Mouse (Mus musculus) embryonic stem cell, embryonic (primary cell): ENCODE measurements around the gene Glyr1.

Source experiments
- CTCF ChIA-PET, 4 experiments: fragments of 300-600 bp in 2 of 4; fragments of 350-600 bp in 2 of 4; sonication (Branson Sonifier 250); formaldehyde crosslinking; loops; one replicate each; lab custom pipeline; 2022; ENCODE audit warnings: inconsistent platforms in 2 of 4; lab: Charles Lee
- POLR2A ChIA-PET, 4 experiments: fragments of 300-600 bp in 2 of 4; fragments of 350-600 bp in 2 of 4; sonication (Branson Sonifier 250); formaldehyde crosslinking; loops; one replicate each; lab custom pipeline; 2022; ENCODE audit warnings: antibody characterized with exemption in 4 of 4, inconsistent platforms in 1 of 4; lab: Charles Lee

Glyr1 gene

DNA sequence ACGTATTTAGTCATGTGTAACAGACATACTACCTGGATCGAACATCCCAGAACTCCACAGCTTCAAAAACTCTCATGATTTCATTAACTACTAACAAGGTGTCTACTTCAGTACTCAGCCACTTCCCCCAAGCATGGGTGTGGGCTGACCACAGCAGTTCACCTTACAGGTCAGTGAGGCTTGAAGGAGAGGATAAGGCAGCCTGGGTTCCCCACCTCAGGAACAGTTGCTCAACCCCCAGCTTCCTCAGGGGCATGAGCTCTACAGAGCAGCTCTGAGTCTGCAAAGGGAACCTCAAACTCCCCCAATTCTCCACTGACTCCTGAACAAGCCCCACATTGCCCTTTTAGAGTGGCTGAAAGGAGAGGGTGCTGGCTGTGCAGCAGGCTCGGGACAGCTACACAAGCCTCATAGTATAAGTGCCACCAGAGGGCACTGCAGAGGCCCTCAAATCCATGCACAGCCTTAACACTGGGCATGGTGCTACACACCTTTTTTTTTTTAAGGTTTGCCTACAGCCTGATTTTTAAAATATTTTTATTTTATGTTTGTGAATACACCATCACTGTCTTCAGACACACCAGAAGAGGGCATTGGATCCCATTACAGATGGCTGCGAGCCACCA, 69.8 kb downstream of the Glyr1 start:
- ChIA-PET POLR2A (interaction anchor here in 2 of 4 experiments (0.6 to 3.3 kb wide), 5 partner anchors 9 to 270 kb away, joined by 3 to 16 read pairs (median 3); partner anchors contain the start of genes Rogdi (in 1 of the 2) and Ubald1 (in 1 of the 2)), CTCF (interaction anchor here (0.6 to 1.6 kb wide), 15 partner anchors 8 to 265 kb away, joined by 3 to 5 read pairs (median 3); partner anchors contain the start of genes Anks3 (in 1 of the 4) and Rogdi (in 1 of the 4))

DNA sequence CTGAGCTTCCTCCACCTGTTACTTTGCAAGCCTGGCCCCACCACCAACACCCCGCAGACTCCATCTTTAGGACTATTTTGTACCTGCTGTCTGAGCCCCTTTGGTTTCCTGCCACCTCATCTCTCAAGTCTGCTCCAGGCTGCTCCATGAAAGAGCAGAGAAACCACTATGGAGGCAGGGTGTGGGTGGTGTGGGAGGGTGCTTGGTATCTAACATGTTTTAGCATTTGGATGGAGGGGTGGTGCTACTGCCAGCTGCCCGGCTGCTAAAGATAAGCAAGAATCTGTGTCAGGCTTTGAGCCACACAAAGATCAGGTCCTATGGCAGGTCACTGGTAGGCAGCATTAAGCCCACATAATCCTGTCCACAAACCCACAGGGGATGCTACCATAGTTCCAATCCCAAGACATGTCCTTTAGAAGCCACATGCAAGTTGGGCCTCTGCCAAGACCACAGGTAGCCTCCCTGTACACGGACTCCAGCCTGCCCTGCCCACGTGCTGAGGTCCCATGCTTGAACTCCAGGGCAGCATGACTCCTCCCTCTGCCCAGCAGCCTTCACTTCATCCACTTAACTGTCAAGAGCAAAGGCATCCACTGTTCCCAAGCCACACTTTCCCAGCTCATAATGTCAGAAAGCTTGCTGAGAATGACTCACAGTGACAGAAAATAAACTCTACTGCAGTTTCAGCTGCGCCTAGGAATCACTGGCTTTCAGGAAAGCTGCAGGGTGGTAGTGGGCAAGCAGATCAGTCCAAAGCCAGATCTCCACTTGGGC, 71.2 kb downstream of the Glyr1 start:
- CTCF ChIA-PET = interaction anchor here in 1 of 4 experiments (1.6 kb wide), 1 partner anchor 64 kb away, joined by 3 read pairs; no protein-coding TSS in a partner anchor
- POLR2A ChIA-PET = interaction anchor here in 3 of 4 experiments (0.6 to 1.2 kb wide), 4 partner anchors 10 to 272 kb away, joined by 3 to 4 read pairs (median 4); no protein-coding TSS in a partner anchor

DNA sequence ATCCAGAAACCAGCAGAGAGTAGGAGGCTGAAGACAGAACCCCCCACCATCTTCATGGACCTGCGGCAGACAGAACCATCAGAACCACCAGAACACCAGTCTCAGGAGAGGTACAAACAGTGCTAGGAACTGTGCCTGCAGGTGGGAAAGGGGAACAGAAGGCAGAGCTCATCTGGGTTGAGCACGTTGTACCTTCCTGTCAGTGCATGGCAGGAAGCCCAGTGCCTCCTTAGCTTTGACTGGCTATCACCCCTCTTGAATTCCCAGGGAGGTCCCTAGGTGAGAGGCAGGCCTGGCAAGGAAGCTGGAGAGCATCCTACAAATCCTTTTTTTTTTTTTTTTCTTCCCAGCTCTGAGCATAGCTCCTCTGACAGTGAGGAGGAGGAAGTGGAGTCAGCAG, 73.5 kb downstream of the Glyr1 start:
- ChIA-PET POLR2A (interaction anchor here in 3 of 4 experiments (0.6 to 2.0 kb wide), 9 partner anchors 11 to 841 kb away, joined by 3 to 7 read pairs (median 4); partner anchors contain the start of genes Rogdi (in 2 of the 3), Anks3 (in 1 of the 3), Glyr1 (in 1 of the 3) and Ubald1 (in 1 of the 3)), CTCF (interaction anchor here in 2 of 4 experiments (0.6 kb wide), 2 partner anchors 19 to 171 kb away, joined by 3 to 13 read pairs; no protein-coding TSS in a partner anchor)

DNA sequence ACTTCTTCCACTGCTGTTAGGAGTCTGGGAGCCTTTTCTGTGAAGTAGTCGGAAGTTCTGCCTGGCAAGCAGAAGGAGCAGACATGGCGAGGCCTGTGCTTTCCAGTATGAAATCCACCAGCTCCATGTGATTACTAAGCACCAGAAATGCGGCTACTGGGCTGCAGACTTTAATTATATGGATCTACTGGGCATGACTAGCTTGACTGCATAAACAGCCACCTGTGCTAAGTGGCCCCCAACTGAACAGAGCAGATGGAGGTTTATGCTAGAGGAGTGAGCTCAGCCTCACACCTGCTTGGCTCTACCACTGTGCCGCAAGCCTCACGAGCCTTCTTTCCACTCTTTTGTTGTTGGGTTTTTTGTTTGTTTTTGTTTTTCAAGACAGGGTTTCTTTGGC, 75.1 kb downstream of the Glyr1 start:
- ChIA-PET POLR2A (interaction anchor here in 3 of 4 experiments (0.6 to 2.6 kb wide), 13 partner anchors 8 to 433 kb away, joined by 3 to 9 read pairs (median 4); partner anchors contain the start of genes Anks3 (in 2 of the 3), Rogdi (in 2 of the 3), Glyr1 (in 1 of the 3) and Srl (in 1 of the 3)), CTCF (interaction anchor here in 3 of 4 experiments (0.6 to 1.7 kb wide), 4 partner anchors 9 to 205 kb away, joined by 3 to 5 read pairs (median 3); no protein-coding TSS in a partner anchor)

DNA sequence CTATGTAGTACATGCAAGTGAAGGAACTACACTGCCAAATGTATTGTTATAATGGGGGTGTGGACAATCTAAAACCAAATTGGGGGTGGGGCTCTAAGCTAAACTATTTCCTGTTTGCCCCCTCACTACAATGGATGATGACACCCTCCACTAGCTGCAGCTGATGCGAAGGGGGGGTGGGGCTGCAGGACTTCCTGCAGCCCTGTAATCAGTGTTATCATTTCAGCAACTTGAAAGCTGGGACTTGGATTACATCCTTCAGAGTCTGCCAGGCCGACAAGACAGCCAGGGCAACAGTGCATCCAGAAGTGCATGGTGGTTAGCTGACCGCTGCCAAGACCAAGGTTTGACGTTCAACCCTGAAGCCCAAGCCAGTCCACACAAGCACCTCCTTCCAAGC, 78.0 kb downstream of the Glyr1 start:
- POLR2A ChIA-PET = interaction anchor here in 3 of 4 experiments (0.6 to 3.0 kb wide), 21 partner anchors 9 to 284 kb away, joined by 3 to 16 read pairs (median 4); partner anchors contain the start of genes Rogdi (in 2 of the 3), Ubald1 (in 2 of the 3), Eef2kmt (in 1 of the 3) and Glyr1 (in 1 of the 3)
- CTCF ChIA-PET = interaction anchor here (0.6 to 2.0 kb wide), 6 partner anchors 8 to 71 kb away, joined by 3 to 5 read pairs (median 3); no protein-coding TSS in a partner anchor

DNA sequence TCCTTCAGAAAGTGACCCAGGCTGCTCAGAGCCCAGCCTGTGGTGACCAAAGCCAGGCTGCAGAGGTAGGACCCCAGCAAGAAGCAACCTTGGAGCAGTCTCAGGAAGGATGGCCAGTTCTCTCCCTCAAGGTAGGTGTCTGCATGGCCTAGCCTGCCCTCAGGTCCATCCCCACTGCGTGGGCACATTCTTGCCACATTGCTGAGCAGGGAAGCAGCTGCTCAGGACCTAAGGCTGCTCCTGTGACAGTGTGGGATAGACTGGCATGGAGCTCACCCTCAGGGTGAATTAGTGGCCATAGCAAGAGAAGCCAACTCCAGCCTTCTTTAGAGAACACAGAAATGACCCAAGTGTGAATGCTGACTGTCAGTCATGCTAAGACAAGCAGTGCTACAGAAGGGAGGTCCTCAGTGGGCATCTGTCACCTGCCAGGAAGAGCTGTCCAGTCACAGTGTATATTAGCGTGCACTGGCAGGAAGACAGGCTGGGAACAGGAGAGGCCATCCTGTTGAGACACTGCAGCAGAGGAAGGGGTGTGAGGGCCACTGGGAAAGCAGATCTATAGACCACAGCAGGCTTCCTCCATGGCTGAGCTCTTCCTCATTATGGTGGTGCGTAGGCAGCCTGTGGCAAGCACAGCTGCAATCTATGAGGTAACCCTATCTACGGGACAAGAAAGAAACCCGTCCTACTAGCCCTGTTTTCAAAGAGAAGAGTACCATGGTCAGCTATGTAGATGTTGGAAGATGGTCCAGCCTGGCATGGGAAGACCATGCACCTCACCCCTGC, 80.4 kb downstream of the Glyr1 start:
- CTCF ChIA-PET = no interaction called here

DNA sequence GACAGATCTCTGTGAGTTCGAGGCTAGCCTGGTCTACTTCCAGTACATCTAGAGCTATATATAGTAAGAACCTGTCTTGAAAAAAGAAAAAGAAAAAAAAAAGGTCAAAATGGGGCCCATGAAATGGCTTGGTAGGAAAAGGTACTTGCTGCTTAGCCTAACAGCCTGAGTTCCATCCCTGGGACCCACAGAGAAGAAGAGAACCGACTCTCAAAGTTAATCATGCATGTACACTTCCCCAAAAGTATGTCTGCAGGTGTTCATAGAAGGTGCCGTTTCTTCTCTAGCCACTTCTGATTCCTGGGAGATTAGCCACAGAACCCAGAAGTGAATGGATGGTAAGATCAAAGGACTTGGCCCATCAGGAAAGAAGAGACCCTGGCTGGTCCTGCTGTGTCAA, 81.2 kb downstream of the Glyr1 start:
- POLR2A ChIA-PET = interaction anchor here in 3 of 4 experiments (0.7 to 1.6 kb wide), 4 partner anchors 10 to 89 kb away, joined by 3 to 4 read pairs (median 4); partner anchors contain the start of gene Ubald1 (in 1 of the 3)
- CTCF ChIA-PET = interaction anchor here in 1 of 4 experiments (1.3 kb wide), 1 partner anchor 301 kb away, joined by 3 read pairs; no protein-coding TSS in a partner anchor

More for the DNA sequence above, 80.4 kb downstream of the Glyr1 start:
- POLR2A ChIA-PET = interaction anchor here in 2 of 4 experiments (1.3 to 1.6 kb wide), 2 partner anchors 9 to 18 kb away, joined by 4 read pairs; no protein-coding TSS in a partner anchor

DNA sequence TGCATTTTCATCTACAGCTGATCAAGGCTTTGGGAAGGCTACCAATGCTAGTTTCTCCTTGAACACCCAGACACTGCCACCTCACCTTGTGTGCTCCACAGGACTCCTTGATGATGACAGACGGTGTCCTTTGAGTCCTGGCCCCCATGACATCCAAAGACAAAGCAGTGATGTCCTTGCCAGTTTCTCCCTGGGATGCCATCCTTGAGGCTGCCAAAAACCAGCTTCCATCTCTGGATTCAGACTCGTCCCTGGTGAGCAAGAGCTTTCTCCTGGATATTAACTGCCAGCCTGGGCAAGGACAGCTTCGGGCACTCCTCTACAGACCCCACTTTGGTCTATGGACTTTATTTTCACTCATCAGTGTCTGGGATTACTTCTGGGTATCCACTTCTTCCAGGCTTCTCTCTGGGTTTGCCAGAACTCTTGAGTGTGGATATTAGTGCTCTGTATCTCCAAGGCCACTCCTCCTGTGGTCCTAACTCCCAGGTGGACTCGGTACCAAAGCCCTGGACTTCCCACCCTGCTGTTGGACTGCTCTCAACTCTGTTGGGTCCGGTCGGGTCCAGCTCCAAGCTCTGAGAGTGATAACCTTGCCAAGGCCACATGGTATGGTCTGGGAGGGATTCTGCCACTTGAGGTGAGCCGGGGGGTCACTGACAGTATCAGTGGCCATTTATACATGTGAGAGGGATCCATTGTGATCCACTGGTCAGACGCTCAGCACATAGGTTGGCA, 84.1 kb downstream of the Glyr1 start:
- CTCF ChIA-PET = interaction anchor here in 2 of 4 experiments (0.7 to 1.3 kb wide), 3 partner anchors 14 to 234 kb away, joined by 3 to 4 read pairs (median 3); partner anchors contain the start of gene Cdip1 (in 1 of the 2)
- POLR2A ChIA-PET = interaction anchor here in 3 of 4 experiments (0.6 to 1.8 kb wide), 15 partner anchors 9 to 382 kb away, joined by 3 to 14 read pairs (median 4); partner anchors contain the start of genes Glyr1 (in 1 of the 3), Rogdi (in 1 of the 3), Ubald1 (in 1 of the 3) and Ubn1 (in 1 of the 3)

DNA sequence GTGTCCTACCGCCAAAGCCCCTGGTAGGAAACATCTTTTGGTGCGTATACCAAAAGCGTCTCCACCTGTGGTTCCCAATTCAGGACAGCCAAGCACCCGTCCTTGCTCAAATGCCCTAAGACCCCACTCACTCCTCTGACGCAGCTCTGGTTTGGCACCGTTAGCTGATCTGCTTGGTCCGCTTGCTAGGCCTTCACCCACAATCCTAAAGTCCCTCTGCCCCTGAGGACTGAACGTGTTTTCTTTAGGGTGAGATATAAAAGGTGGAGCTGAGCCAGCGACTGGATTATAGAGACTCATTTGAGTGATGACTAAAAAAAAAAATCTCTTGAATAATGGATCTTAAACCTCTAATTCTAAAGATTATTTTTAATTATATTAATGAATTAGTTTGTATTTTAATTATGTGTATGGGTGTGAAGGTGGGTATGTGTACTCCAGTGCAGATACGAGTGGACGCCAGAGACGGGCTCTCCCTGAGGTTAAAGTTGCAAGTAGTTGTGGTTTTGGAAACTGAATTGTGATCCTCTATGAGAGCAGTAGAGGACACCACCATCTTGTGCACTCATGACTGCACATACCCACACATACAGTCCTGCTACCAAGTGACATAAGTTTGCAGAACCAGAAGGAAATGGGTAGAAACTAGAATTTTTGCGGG, 84.8 kb downstream of the Glyr1 start:
- ChIA-PET CTCF (interaction anchor here in 3 of 4 experiments (0.7 to 1.6 kb wide), 6 partner anchors 15 to 335 kb away, joined by 3 to 5 read pairs (median 3); partner anchors contain the start of gene Cdip1 (in 1 of the 3)), POLR2A (interaction anchor here in 3 of 4 experiments (0.6 to 2.3 kb wide), 33 partner anchors 9 to 1096 kb away, joined by 3 to 14 read pairs (median 4); partner anchors contain the start of genes Glyr1 (in 2 of the 3), Nudt16l1 (in 2 of the 3), Rogdi (in 2 of the 3) and Ubn1 (in 2 of the 3))
